Mouse (Mus musculus): ENCODE data around the gene Phf8.
"Not testable (repeated sequence)": the region's sequence is repeated elsewhere in the genome, so short reads cannot be mapped to it uniquely, and the experiment has no call there.

Gene Phf8

GRCm38 (mm10) chrX:151520458-151521322 is at the start of gene Phf8:
Phf8 (plus strand) TSS chrX:151520672.
- peak; percentile 92 for DNase-seq (ENCODE audit: low spot score)

GRCm38 (mm10) chrX:151488128-151488527 is 32.3 kb upstream of the Phf8 start:
- DNase-seq (ENCODE audit: low spot score) = peak; percentile 1

GRCm38 (mm10) chrX:151493269-151493668 is 27.2 kb upstream of the Phf8 start:
- not testable (repeated sequence) for DNase-seq (ENCODE audit: low spot score)

- DNase-seq (ENCODE audit: low spot score) = no peak
Measured at GRCm38 (mm10) chrX:151496596-151496995, 23.9 kb upstream of the Phf8 start.

GRCm38 (mm10) chrX:151508536-151508935 is 11.9 kb upstream of the Phf8 start:
- DNase-seq (ENCODE audit: low spot score) = no peak

- no peak for DNase-seq (ENCODE audit: low spot score)
Measured at GRCm38 (mm10) chrX:151509906-151510305, 10.6 kb upstream of the Phf8 start.

GRCm38 (mm10) chrX:151513066-151513465 is 7.4 kb upstream of the Phf8 start:
- DNase-seq (ENCODE audit: low spot score) = no peak

GRCm38 (mm10) chrX:151513694-151514093 is 6.8 kb upstream of the Phf8 start:
- DNase-seq (ENCODE audit: low spot score) = no peak

- DNase-seq (ENCODE audit: low spot score) = no peak
Measured at GRCm38 (mm10) chrX:151518181-151518580, 2.3 kb upstream of the Phf8 start.

- DNase-seq (ENCODE audit: low spot score) = no peak
Measured at GRCm38 (mm10) chrX:151520127-151520457, 380 bp upstream of the Phf8 start.

GRCm38 (mm10) chrX:151521786-151522522 is 1.5 kb downstream of the Phf8 start:
- DNase-seq (ENCODE audit: low spot score) = peak; percentile 29

GRCm38 (mm10) chrX:151553356-151553755 is 32.9 kb downstream of the Phf8 start:
- DNase-seq (ENCODE audit: low spot score) = no peak

GRCm38 (mm10) chrX:151575166-151575565 is 54.7 kb downstream of the Phf8 start:
- peak; percentile 0 for DNase-seq (ENCODE audit: low spot score)

GRCm38 (mm10) chrX:151643386-151643785 is 122.9 kb downstream of the Phf8 start:
- no peak for DNase-seq (ENCODE audit: low spot score)

- no peak for DNase-seq (ENCODE audit: low spot score)
Measured at GRCm38 (mm10) chrX:151653744-151654143, 133.3 kb downstream of the Phf8 start.

- DNase-seq (ENCODE audit: low spot score) = no peak
Measured at GRCm38 (mm10) chrX:151674492-151675171, 154.2 kb downstream of the Phf8 start.
